43 mouse cellular contexts compared by ENCODE assay signal in the genomic region with DNA sequence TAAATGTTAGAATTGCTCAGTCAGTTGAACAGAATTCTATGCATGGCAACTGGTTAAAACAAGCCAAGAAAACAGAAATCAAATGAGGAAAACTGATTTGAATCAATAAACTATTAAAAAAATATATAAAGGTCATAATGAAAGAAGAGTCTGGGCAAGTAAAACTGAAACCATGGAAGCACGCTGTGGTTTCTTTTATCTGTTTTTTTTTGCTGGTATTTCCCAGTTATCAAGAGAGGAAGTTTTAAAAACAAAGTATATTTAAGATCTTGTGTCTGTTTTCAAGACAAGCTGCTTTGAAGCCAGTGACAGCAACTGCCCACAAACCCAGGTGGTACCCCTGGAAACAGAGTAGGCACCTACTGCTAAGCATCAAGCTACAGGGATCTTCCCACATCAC. TPM values are rescaled to one million over a fixed set of nuclear protein-coding genes. Genes with fewer than 3 reads are reported as not detected.
"Had no signal": no experiment of that assay in that cellular context is flagged by ENCODE, and none has a peak within 500 bp of the region (broad histone marks: within the 10 kb centered on the region; RNA-seq: fewer than 3 reads in every experiment).

No protein-coding gene starts in this region.

- H3K9me3 ChIP-seq: limb, embryonic 10.5 days; limb, embryonic 12.5 days; limb, embryonic 13.5 days; limb, embryonic 15.5 days; liver, embryonic 12.5 days; liver, embryonic 13.5 days; liver, embryonic 15.5 days; lung, embryonic 15.5 days; megakaryocyte, embryonic 14.5 days; midbrain, embryonic 10.5 days; midbrain, embryonic 12.5 days; midbrain, embryonic 13.5 days; midbrain, embryonic 15.5 days had no signal

- ATAC-seq: liver, embryonic 12.5 days; liver, postnatal 0 days; lung, postnatal 0 days; midbrain, embryonic 13.5 days; midbrain, embryonic 15.5 days; midbrain, embryonic 16.5 days had no signal

- DNase-seq: left cerebral cortex, postnatal 4 days; liver; liver, embryonic 13.5 days; liver, postnatal 0 days; lung, adult 18-20 months; lung, adult 2 months; lung, embryonic 14.5 days; lung, postnatal 10 days; lung, postnatal 14 days; lung, postnatal 36 days; lung, postnatal 4 days; midbrain, embryonic 14.5 days had no signal

- H3K27me3 ChIP-seq: limb, embryonic 12.5 days; limb, embryonic 13.5 days; limb, embryonic 15.5 days; liver, embryonic 12.5 days; liver, embryonic 13.5 days; liver, embryonic 15.5 days; lung, embryonic 15.5 days; megakaryocyte, embryonic 14.5 days; midbrain, embryonic 12.5 days; midbrain, embryonic 13.5 days; midbrain, embryonic 15.5 days had no signal

- H3K4me1 ChIP-seq: limb, embryonic 10.5 days; limb, embryonic 12.5 days; limb, embryonic 13.5 days; limb, embryonic 15.5 days; liver, embryonic 12.5 days; liver, embryonic 13.5 days; liver, embryonic 15.5 days; lung, embryonic 15.5 days; midbrain, embryonic 10.5 days; midbrain, embryonic 12.5 days; midbrain, embryonic 13.5 days; midbrain, embryonic 15.5 days had no signal

- H3K9ac ChIP-seq: limb, embryonic 12.5 days; limb, embryonic 13.5 days; limb, embryonic 15.5 days; liver, embryonic 12.5 days; liver, embryonic 13.5 days; liver, embryonic 14.5 days; liver, embryonic 15.5 days; liver, postnatal 0 days; lung, embryonic 14.5 days; lung, embryonic 15.5 days; midbrain, embryonic 12.5 days; midbrain, embryonic 13.5 days; midbrain, embryonic 15.5 days had no signal

- H3K4me2 ChIP-seq: limb, embryonic 12.5 days; limb, embryonic 13.5 days; limb, embryonic 15.5 days; liver, embryonic 11.5 days; liver, embryonic 12.5 days; liver, embryonic 13.5 days; liver, embryonic 15.5 days; lung, embryonic 14.5 days; lung, embryonic 15.5 days; midbrain, embryonic 11.5 days; midbrain, embryonic 12.5 days; midbrain, embryonic 13.5 days; midbrain, embryonic 15.5 days had no signal

- H3K27ac ChIP-seq: limb, embryonic 10.5 days; limb, embryonic 12.5 days; limb, embryonic 13.5 days; limb, embryonic 15.5 days; liver, embryonic 12.5 days; liver, embryonic 13.5 days; liver, embryonic 14.5 days; liver, embryonic 15.5 days; lung, embryonic 15.5 days; macrophage; midbrain, embryonic 10.5 days; midbrain, embryonic 12.5 days; midbrain, embryonic 13.5 days; midbrain, embryonic 15.5 days had no signal

- H3K4me3 ChIP-seq: limb, embryonic 10.5 days; limb, embryonic 12.5 days; limb, embryonic 13.5 days; limb, embryonic 15.5 days; liver, embryonic 12.5 days; liver, embryonic 13.5 days; liver, embryonic 15.5 days; lung, embryonic 15.5 days; megakaryocyte, embryonic 14.5 days; midbrain, embryonic 10.5 days; midbrain, embryonic 12.5 days; midbrain, embryonic 13.5 days; midbrain, embryonic 15.5 days; myocyte had no signal

RNA-seq across cellular contexts. Expression of a gene that starts 52.6 kb away (rescaled TPM):
- total RNA-seq: left cerebral cortex, adult 8-10 months; left cerebral cortex, postnatal 10 days; left cerebral cortex, postnatal 14 days; left cerebral cortex, postnatal 25 days; left cerebral cortex, postnatal 36 days; left cerebral cortex, postnatal 4 days; liver, adult 2 months; megakaryocyte progenitor cell, adult 5-6 weeks; megakaryocyte, adult 5-6 weeks; megakaryocyte-erythroid progenitor cell, adult 5-6 weeks; midbrain, postnatal 0 days; monocyte, adult 5-6 weeks had no signal
- polyA plus RNA-seq: limb, embryonic 10.5 days; limb, embryonic 12.5 days; liver, adult 2 months; liver, embryonic 11.5 days; liver, embryonic 12.5 days; liver, embryonic 13.5 days; liver, embryonic 14.5 days; liver, embryonic 15.5 days; liver, embryonic 16.5 days; liver, postnatal 0 days; macrophage; midbrain, embryonic 10.5 days; midbrain, embryonic 11.5 days; midbrain, postnatal 0 days had no signal
